Mouse (Mus musculus): Measurements from ENCODE around the gene Prnd. TPM values are rescaled to one million over a fixed set of nuclear protein-coding genes. Genes with fewer than 3 reads are reported as not detected.

Gene Prnd
- total RNA-seq, 1 experiment: 0.98 TPM

DNA sequence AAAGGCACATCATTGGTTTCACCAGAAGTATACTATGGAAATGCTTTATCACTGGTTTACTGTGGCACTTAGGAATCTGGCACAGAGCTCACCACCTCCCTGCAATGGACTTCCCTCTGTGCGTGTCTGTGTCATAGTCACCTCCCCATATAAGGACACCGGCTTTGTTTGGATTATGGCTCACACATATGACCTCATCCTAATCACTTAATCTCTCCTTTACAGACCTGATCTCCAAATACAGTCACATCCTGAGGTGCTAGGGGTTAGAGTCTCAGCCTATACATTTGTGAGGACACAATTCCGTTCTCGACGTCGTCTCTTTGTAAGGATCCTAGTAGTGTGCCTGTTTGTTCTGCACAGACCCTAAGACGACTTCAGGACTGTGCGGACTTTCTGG, 5.4 kb upstream of the Prnd start:
- no peaks in the 10 kb centered on the region for H3K4me1 ChIP-seq (ENCODE audit: control insufficient read depth in 2 of 2, insufficient read depth in 2 of 2, low read length in 2 of 2, poor library complexity in 1 of 2)
- in situ Hi-C loops (cut with MboI; ENCODE audit: low sequenced_read_pairs in 2 of 2, unreplicated experiment in 2 of 2): loop anchor here (25.0 kb wide), 2 partner anchors 133 to 383 kb away; partner anchors contain the start of gene Adra1d (in 1 of the 2)
- no peak overlapping the region for H3K4me3 ChIP-seq (ENCODE audit: insufficient read depth in 1 of 2, low read depth in 1 of 2, low read length in 2 of 2, poor library complexity in 1 of 2, severe bottlenecking in 1 of 2)
- no peak for TF ChIP-seq ZC3H11A (IDR thresholded peaks at IDR 0.05; ENCODE audit: borderline replicate concordance, low read depth, low read length)
- no peak for TF ChIP-seq HCFC1 (IDR thresholded peaks at IDR 0.05; ENCODE audit: borderline replicate concordance, insufficient read depth, low read length)
- TF ChIP-seq CHD2 (IDR thresholded peaks at IDR 0.05; ENCODE audit: low read depth, low read length): no peak
- TF ChIP-seq MAFK (IDR thresholded peaks at IDR 0.05; ENCODE audit: insufficient read depth, low read depth, low read length): no peak
- TF ChIP-seq ZNF384 (IDR thresholded peaks at IDR 0.05; ENCODE audit: low read depth, low read length): no peak
- no peak overlapping the region for H3K27ac ChIP-seq (ENCODE audit: insufficient read depth, low read depth, low read length, poor library complexity, severe bottlenecking)
- H3K36me3 ChIP-seq (ENCODE audit: control insufficient read depth, insufficient read depth, low read length, poor library complexity, severe bottlenecking): no peaks in the 10 kb centered on the region
- H3K9ac ChIP-seq (ENCODE audit: insufficient read depth, low read depth, low read length, poor library complexity, severe bottlenecking): no peak overlapping the region
- no peaks in the 10 kb centered on the region for H3K9me3 ChIP-seq (ENCODE audit: control insufficient read depth, insufficient read depth, low read depth, low read length)
- no peak for DNase-seq (ENCODE audit: low read depth, low spot score)

DNA sequence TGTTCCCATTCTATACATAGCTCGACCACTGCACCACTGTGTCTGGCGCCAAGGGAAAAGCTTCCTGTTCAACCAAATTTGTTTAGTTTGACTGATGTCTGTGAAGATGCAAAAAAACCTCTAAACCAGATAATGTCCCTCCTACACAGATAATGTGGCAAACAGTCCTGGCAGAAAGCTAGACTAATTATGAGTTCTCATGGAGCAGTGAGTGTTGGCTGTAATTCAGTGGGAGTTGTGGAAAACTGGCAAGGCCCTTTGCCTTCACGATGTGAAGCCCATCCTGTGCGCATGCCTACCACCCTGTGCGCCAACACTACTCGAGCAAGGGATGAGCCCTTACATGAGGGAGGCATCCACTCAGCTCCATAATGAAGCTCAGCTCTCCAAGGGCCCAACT, 4.9 kb upstream of the Prnd start:
- no peaks in the 10 kb centered on the region for H3K36me3 ChIP-seq (ENCODE audit: control insufficient read depth, insufficient read depth, low read length, poor library complexity, severe bottlenecking)
- peaks cover 0 to 5% of the 10 kb centered on the region in 2 experiments; a peak in 1 of 4 replicates for H3K4me1 ChIP-seq (ENCODE audit: control insufficient read depth in 2 of 2, insufficient read depth in 2 of 2, low read length in 2 of 2, poor library complexity in 1 of 2)
- no peak overlapping the region for H3K4me3 ChIP-seq (ENCODE audit: insufficient read depth in 1 of 2, low read depth in 1 of 2, low read length in 2 of 2, poor library complexity in 1 of 2, severe bottlenecking in 1 of 2)
- no peak for DNase-seq (ENCODE audit: low read depth, low spot score)
- H3K27ac ChIP-seq (ENCODE audit: insufficient read depth, low read depth, low read length, poor library complexity, severe bottlenecking): no peak overlapping the region
- in situ Hi-C loops (cut with MboI; ENCODE audit: low sequenced_read_pairs in 2 of 2, unreplicated experiment in 2 of 2): loop anchor here (25.0 kb wide), 2 partner anchors 133 to 383 kb away; partner anchors contain the start of gene Adra1d (in 1 of the 2)
- no peaks in the 10 kb centered on the region for H3K9me3 ChIP-seq (ENCODE audit: control insufficient read depth, insufficient read depth, low read depth, low read length)
- H3K9ac ChIP-seq (ENCODE audit: insufficient read depth, low read depth, low read length, poor library complexity, severe bottlenecking): no peak overlapping the region
- TF ChIP-seq ZC3H11A (IDR thresholded peaks at IDR 0.05; ENCODE audit: borderline replicate concordance, low read depth, low read length) (no peak), CHD2 (IDR thresholded peaks at IDR 0.05; ENCODE audit: low read depth, low read length) (no peak), ZNF384 (IDR thresholded peaks at IDR 0.05; ENCODE audit: low read depth, low read length) (no peak), HCFC1 (IDR thresholded peaks at IDR 0.05; ENCODE audit: borderline replicate concordance, insufficient read depth, low read length) (no peak), MAFK (IDR thresholded peaks at IDR 0.05; ENCODE audit: insufficient read depth, low read depth, low read length) (no peak)

DNA sequence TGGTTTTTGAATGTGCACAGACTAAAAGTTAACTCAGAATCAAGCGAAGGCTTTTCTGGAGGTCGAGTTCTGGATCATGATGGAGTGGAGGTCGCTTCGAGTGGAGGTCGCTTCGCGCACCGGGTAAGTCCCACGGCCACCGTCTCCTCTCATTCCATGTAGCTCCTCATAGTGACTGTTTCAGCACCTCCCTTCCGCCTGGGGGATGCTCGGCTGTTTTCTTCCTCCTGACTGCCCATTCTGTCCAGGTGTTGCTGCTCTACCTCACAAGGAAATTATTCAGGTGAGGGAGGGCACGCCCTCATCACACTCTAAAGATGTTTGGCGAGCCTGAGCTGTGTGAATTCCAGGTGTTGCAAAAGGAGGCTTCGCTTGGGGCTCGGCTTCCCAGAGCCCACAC, 4.3 kb upstream of the Prnd start:
- in situ Hi-C loops (cut with MboI; ENCODE audit: low sequenced_read_pairs in 2 of 2, unreplicated experiment in 2 of 2): loop anchor here (25.0 kb wide), 2 partner anchors 134 to 384 kb away; partner anchors contain the start of gene Adra1d (in 1 of the 2)
- no peak overlapping the region for H3K4me3 ChIP-seq (ENCODE audit: insufficient read depth in 1 of 2, low read depth in 1 of 2, low read length in 2 of 2, poor library complexity in 1 of 2, severe bottlenecking in 1 of 2)
- H3K27ac ChIP-seq (ENCODE audit: insufficient read depth, low read depth, low read length, poor library complexity, severe bottlenecking): no peak overlapping the region
- no peak for DNase-seq (ENCODE audit: low read depth, low spot score)
- H3K36me3 ChIP-seq (ENCODE audit: control insufficient read depth, insufficient read depth, low read length, poor library complexity, severe bottlenecking): no peaks in the 10 kb centered on the region
- H3K9ac ChIP-seq (ENCODE audit: insufficient read depth, low read depth, low read length, poor library complexity, severe bottlenecking): no peak overlapping the region
- TF ChIP-seq MAFK (IDR thresholded peaks at IDR 0.05; ENCODE audit: insufficient read depth, low read depth, low read length) (no peak), HCFC1 (IDR thresholded peaks at IDR 0.05; ENCODE audit: borderline replicate concordance, insufficient read depth, low read length) (no peak), ZNF384 (IDR thresholded peaks at IDR 0.05; ENCODE audit: low read depth, low read length) (no peak), CHD2 (IDR thresholded peaks at IDR 0.05; ENCODE audit: low read depth, low read length) (no peak), ZC3H11A (IDR thresholded peaks at IDR 0.05; ENCODE audit: borderline replicate concordance, low read depth, low read length) (no peak)
- H3K4me1 ChIP-seq (ENCODE audit: control insufficient read depth in 2 of 2, insufficient read depth in 2 of 2, low read length in 2 of 2, poor library complexity in 1 of 2): peaks cover 0 to 5% of the 10 kb centered on the region in 2 experiments; a peak in 1 of 4 replicates
- H3K9me3 ChIP-seq (ENCODE audit: control insufficient read depth, insufficient read depth, low read depth, low read length): no peaks in the 10 kb centered on the region

DNA sequence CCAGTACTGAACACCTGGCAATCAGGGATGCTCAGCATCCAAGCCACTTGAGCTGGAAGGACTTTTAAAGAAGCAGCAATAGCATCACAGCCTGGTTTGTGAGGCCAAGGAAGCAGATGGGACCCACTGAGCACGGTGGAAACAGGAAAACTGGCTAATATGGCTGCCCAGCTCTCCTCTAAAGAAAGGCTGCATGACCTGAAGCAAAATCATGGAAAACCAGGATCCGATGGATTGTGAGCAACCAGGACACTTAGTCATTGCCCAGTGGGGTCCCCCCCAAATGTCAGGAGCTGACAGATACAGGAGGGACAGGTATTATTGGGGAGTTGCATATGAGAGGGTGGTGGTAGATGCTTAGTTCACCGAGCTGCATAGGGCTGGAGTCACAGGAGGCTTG, 2.5 kb upstream of the Prnd start:
- no peak overlapping the region for H3K4me3 ChIP-seq (ENCODE audit: insufficient read depth in 1 of 2, low read depth in 1 of 2, low read length in 2 of 2, poor library complexity in 1 of 2, severe bottlenecking in 1 of 2)
- no peaks in the 10 kb centered on the region for H3K9me3 ChIP-seq (ENCODE audit: control insufficient read depth, insufficient read depth, low read depth, low read length)
- no peak for DNase-seq (ENCODE audit: low read depth, low spot score)
- no peak overlapping the region for H3K9ac ChIP-seq (ENCODE audit: insufficient read depth, low read depth, low read length, poor library complexity, severe bottlenecking)
- no peaks in the 10 kb centered on the region for H3K36me3 ChIP-seq (ENCODE audit: control insufficient read depth, insufficient read depth, low read length, poor library complexity, severe bottlenecking)
- H3K4me1 ChIP-seq (ENCODE audit: control insufficient read depth in 2 of 2, insufficient read depth in 2 of 2, low read length in 2 of 2, poor library complexity in 1 of 2): peaks cover 0 to 10% of the 10 kb centered on the region in 2 experiments; a peak in 1 of 4 replicates
- TF ChIP-seq HCFC1 (IDR thresholded peaks at IDR 0.05; ENCODE audit: borderline replicate concordance, insufficient read depth, low read length): no peak
- TF ChIP-seq MAFK (IDR thresholded peaks at IDR 0.05; ENCODE audit: insufficient read depth, low read depth, low read length): no peak
- TF ChIP-seq ZNF384 (IDR thresholded peaks at IDR 0.05; ENCODE audit: low read depth, low read length): no peak
- no peak for TF ChIP-seq CHD2 (IDR thresholded peaks at IDR 0.05; ENCODE audit: low read depth, low read length)
- TF ChIP-seq ZC3H11A (IDR thresholded peaks at IDR 0.05; ENCODE audit: borderline replicate concordance, low read depth, low read length): no peak
- H3K27ac ChIP-seq (ENCODE audit: insufficient read depth, low read depth, low read length, poor library complexity, severe bottlenecking): no peak overlapping the region
- in situ Hi-C loops (cut with MboI; ENCODE audit: low sequenced_read_pairs in 2 of 2, unreplicated experiment in 2 of 2): loop anchor here (25.0 kb wide), 2 partner anchors 136 to 386 kb away; partner anchors contain the start of gene Adra1d (in 1 of the 2)
